Comparison of ENCODE assay signal across 15 mouse cellular contexts in genomic region chr17:50369216-50369875, GRCm38 (mm10).
A peak's percentile ranks its signal among the peaks of the same experiment; 100 is the strongest.
DNase-seq lines count a peak whose midpoint lies in the region; ATAC-seq and TF ChIP-seq lines count a peak whose summit lies in the region.
"Had no signal": no experiment of that assay in that cellular context is flagged by ENCODE, and none has a peak within 500 bp of the region (broad histone marks: within the 10 kb centered on the region; RNA-seq: fewer than 3 reads in every experiment).

No protein-coding gene starts in this region.

- no peaks in the 10 kb centered on the region for H3K27me3 ChIP-seq in heart, embryonic 12.5 days (replicated peaks)
- H3K27me3 ChIP-seq in myocyte (ENCODE audit: control insufficient read depth, insufficient read depth, insufficient read length) = no peaks in the 10 kb centered on the region
- no peaks in the 10 kb centered on the region for H3K27me3 ChIP-seq in midbrain, embryonic 13.5 days
- H3K27me3 ChIP-seq: forebrain, embryonic 12.5 days had no signal

- DNase-seq in heart, adult 18-20 months = peak; percentile 66 to 78
- peak; percentile 9 to 12 for DNase-seq in gastrocnemius, adult 8-10 months (ENCODE audit: low spot score in 2 of 2)
- DNase-seq in kidney, adult 8-10 months = peak; percentile 9 to 27
- no peak for DNase-seq in left cerebral cortex, adult 2 months (ENCODE audit: extremely low spot score in 1 of 2, low spot score in 2 of 2)
- no peak for DNase-seq in frontal cortex, postnatal 25 days (ENCODE audit: low spot score in 2 of 2)
- DNase-seq: adrenal gland, postnatal 10 days; B cell, adult 2 months; liver; thymus, postnatal 14 days had no signal

- no peak; the same call in 1 of the 2 replicates for ATAC-seq in heart, embryonic 12.5 days (ENCODE audit: insufficient number of reproducible peaks, low FRiP score)
- no peak for ATAC-seq in midbrain, embryonic 13.5 days

- H3K36me3 ChIP-seq in heart, embryonic 12.5 days = no peaks in the 10 kb centered on the region
- H3K36me3 ChIP-seq in myocyte (ENCODE audit: control insufficient read depth, insufficient read depth) = no peaks in the 10 kb centered on the region
- no peaks in the 10 kb centered on the region for H3K36me3 ChIP-seq in midbrain, embryonic 13.5 days
- H3K36me3 ChIP-seq: embryonic facial prominence, embryonic 10.5 days; forebrain, embryonic 12.5 days had no signal

- H3K79me2 ChIP-seq in myocyte (ENCODE audit: control insufficient read depth, insufficient read depth) = no peaks in the 10 kb centered on the region

- H3K27ac ChIP-seq in heart, embryonic 12.5 days (ENCODE audit: poor library complexity, severe bottlenecking) = no peak overlapping the region
- H3K27ac ChIP-seq in midbrain, embryonic 13.5 days = no peak overlapping the region
- H3K27ac ChIP-seq in left cerebral cortex, adult 2 months = no peak overlapping the region
- H3K27ac ChIP-seq: embryonic facial prominence, embryonic 10.5 days; forebrain, embryonic 12.5 days; hindbrain, embryonic 14.5 days had no signal

- no peak overlapping the region for H3K4me3 ChIP-seq in heart, embryonic 12.5 days
- H3K4me3 ChIP-seq in myocyte = no peak overlapping the region
- H3K4me3 ChIP-seq in midbrain, embryonic 13.5 days (replicated peaks) = no peak overlapping the region
- no peak overlapping the region for H3K4me3 ChIP-seq in left cerebral cortex, adult 2 months
- H3K4me3 ChIP-seq: embryonic facial prominence, embryonic 10.5 days; forebrain, embryonic 12.5 days had no signal

- H3K4me2 ChIP-seq in heart, embryonic 12.5 days = no peak overlapping the region
- no peak overlapping the region for H3K4me2 ChIP-seq in myocyte (ENCODE audit: low read depth)
- H3K4me2 ChIP-seq in midbrain, embryonic 13.5 days (replicated peaks) = no peak overlapping the region
- H3K4me2 ChIP-seq: forebrain, embryonic 12.5 days; hindbrain, embryonic 14.5 days had no signal

- intact Hi-C loops in left cerebral cortex, adult 2 months (cut with DNase I) = no loop called here

- no peak overlapping the region for H3K9ac ChIP-seq in heart, embryonic 12.5 days
- H3K9ac ChIP-seq in midbrain, embryonic 13.5 days (replicated peaks) = no peak overlapping the region
- H3K9ac ChIP-seq: forebrain, embryonic 12.5 days; hindbrain, embryonic 14.5 days had no signal

- TF ChIP-seq CTCF in left cerebral cortex, adult 2 months (IDR thresholded peaks at IDR 0.05) = no peak

- H3K9me3 ChIP-seq in heart, embryonic 12.5 days (replicated peaks) = no peaks in the 10 kb centered on the region
- no peaks in the 10 kb centered on the region for H3K9me3 ChIP-seq in midbrain, embryonic 13.5 days
- H3K9me3 ChIP-seq: embryonic facial prominence, embryonic 10.5 days; forebrain, embryonic 12.5 days had no signal

- 71% methylated on average over 6 of the region's 6 CpGs for WGBS in heart, embryonic 12.5 days
- WGBS in midbrain, embryonic 13.5 days = 83% methylated on average over 6 of the region's 6 CpGs

- no peak for TF ChIP-seq POLR2A in myocyte (IDR thresholded peaks at IDR 0.05; ENCODE audit: insufficient read length, low read depth)

- no peak overlapping the region for H3ac ChIP-seq in myocyte (ENCODE audit: control insufficient read depth, insufficient read length)

- no peaks in the 10 kb centered on the region for H3K4me1 ChIP-seq in heart, embryonic 12.5 days (replicated peaks)
- no peaks in the 10 kb centered on the region for H3K4me1 ChIP-seq in midbrain, embryonic 13.5 days (replicated peaks)
- H3K4me1 ChIP-seq: embryonic facial prominence, embryonic 10.5 days; forebrain, embryonic 12.5 days had no signal

TF ChIP-seq in myocyte, 11 proteins besides CTCF, POLR2A, EP300 and RAD21:
- TF ChIP-seq MYOG (IDR thresholded peaks at IDR 0.05; ENCODE audit: control insufficient read depth in 1 of 3, insufficient read depth in 1 of 3, insufficient read length in 2 of 3, low read depth in 2 of 3) (no peak), USF1 (IDR thresholded peaks at IDR 0.05; ENCODE audit: low read depth) (peak; percentile 34)

Comparison
In these comparisons a context has a peak if more than half of its experiments do, and no peak if none do; other contexts are left out.
1. DNase-seq: peak in heart, adult 18-20 months (2 of 2), gastrocnemius, adult 8-10 months (2 of 2) and kidney, adult 8-10 months (2 of 2); none in left cerebral cortex, adult 2 months (0 of 2) and frontal cortex, postnatal 25 days (0 of 2).